Mouse (Mus musculus) forebrain, postnatal 0 days (tissue): ENCODE results near the gene Kcnab3. TPM values are rescaled to one million over a fixed set of nuclear protein-coding genes. Genes with fewer than 3 reads are reported as not detected.

Source experiments
- ATAC-seq: fragments of 200-750 bp; cut with Nextera tagmentation; 2 replicates; pipeline ENCODE4 v1.8.0; 2017; ENCODE audit warnings: mild to moderate bottlenecking, moderate library complexity
- DNase-seq: peaks from one replicate; pipeline ENCODE4 v3.0.0-alpha.2; 2015
- H3K27ac ChIP-seq: fragments of 300-500 bp; sonication (generic); 2 replicates; pipeline ENCODE4 v1.5.1; 2014; ENCODE audit warnings: low read depth, mild to moderate bottlenecking, antibody characterized with exemption, low read length, moderate library complexity, mixed read lengths
- H3K27me3 ChIP-seq: fragments of 300-500 bp; sonication (generic); 2 replicates; pipeline ENCODE4 v1.6.1; 2014; ENCODE audit warnings: mild to moderate bottlenecking, low read length, mixed read lengths; ENCODE audit not compliant: insufficient read depth
- H3K36me3 ChIP-seq: fragments of 300-500 bp; sonication (generic); 2 replicates; pipeline ENCODE4 v1.6.1; 2014; ENCODE audit warnings: mild to moderate bottlenecking, moderate library complexity; ENCODE audit not compliant: insufficient read depth
- H3K4me1 ChIP-seq: fragments of 300-500 bp; sonication (generic); 2 replicates; pipeline ENCODE4 v1.6.1; 2014; ENCODE audit warnings: antibody characterized with exemption; ENCODE audit not compliant: insufficient read depth
- H3K4me2 ChIP-seq: fragments of 300-500 bp; sonication (generic); 2 replicates; pipeline ENCODE4 v1.6.1; 2014; ENCODE audit warnings: low read depth, mild to moderate bottlenecking, moderate library complexity
- H3K4me3 ChIP-seq: fragments of 300-500 bp; sonication (generic); 2 replicates; pipeline ENCODE4 v1.5.1; 2014; ENCODE audit warnings: low read depth, low read length, mixed read lengths
- H3K9ac ChIP-seq: fragments of 300-500 bp; sonication (generic); 2 replicates; pipeline ENCODE4 v1.6.1; 2014; ENCODE audit warnings: mild to moderate bottlenecking
- H3K9me3 ChIP-seq: fragments of 300-500 bp; sonication (generic); 2 replicates; pipeline ENCODE4 v1.6.1; 2016; ENCODE audit warnings: low read length
- CTCF ChIP-seq: sonication (generic); IDR thresholded peaks from 2 replicates; pipeline ENCODE4 v1.5.1; 2016; ENCODE audit warnings: antibody characterized with exemption, control low read depth, low read depth
- WGBS: fragments of 180-500 bp; shearing (Covaris S2); extraction: QIAGEN DNeasy Blood & Tissue Kit; methylation state at CpG from one replicate; pipeline ENCODE4 v1.1.7; 2014; 5-methylcytosine and 5-hydroxymethylcytosine counted together
- polyA plus RNA-seq: library from polyadenylated mRNA; unstranded; fragments of >200 nt; fragmentation: Nextera tagmentation; extraction: Ambion mirVana; gene quantifications from 2 replicates; pipeline ENCODE4 v1.2.1, GENCODE M21; 2015
- total RNA-seq: library from RNA; depleted of rRNA; stranded (reverse); fragments of >200 nt; gene quantifications from 2 replicates; pipeline ENCODE4 v1.2.3, GENCODE M21; 2014

Gene Kcnab3
- total and polyA plus RNA-seq, 2 experiments from 2014 or later = 4.2 to 5.5 TPM

- 92% methylated on average over 24 of the region's 26 CpGs for WGBS
These were observed 20.4 kb downstream of the Kcnab3 start for GRCm38 (mm10) chr11:69346441-69346840.

GRCm38 (mm10) chr11:69356544-69356943, 30.5 kb downstream of the Kcnab3 start:
- ATAC-seq (no peak), DNase-seq (no peak)
- no peak overlapping the region for H3K9ac ChIP-seq
- H3K9me3 ChIP-seq = no peaks in the 10 kb centered on the region
- peaks cover 98% of the 10 kb centered on the region for H3K36me3 ChIP-seq
- TF ChIP-seq CTCF = no peak
- WGBS = 96% methylated on average over 5 of the region's 5 CpGs
- no peaks in the 10 kb centered on the region for H3K4me1 ChIP-seq
- no peak overlapping the region for H3K4me2 ChIP-seq
- no peak overlapping the region for H3K27ac ChIP-seq
- H3K4me3 ChIP-seq = no peak overlapping the region
- H3K27me3 ChIP-seq = no peaks in the 10 kb centered on the region

More at GRCm38 (mm10) chr11:69346441-69346840, 20.4 kb downstream of the Kcnab3 start:
- Histone ChIP-seq H3K9ac (no peak overlapping the region), H3K27ac (no peak overlapping the region), H3K4me1 (peaks cover 2% of the 10 kb centered on the region; the same call in 1 of the 2 replicates), H3K27me3 (no peaks in the 10 kb centered on the region), H3K4me2 (no peak overlapping the region), H3K9me3 (no peaks in the 10 kb centered on the region), H3K36me3 (peaks cover 83% of the 10 kb centered on the region), H3K4me3 (no peak overlapping the region)
- TF ChIP-seq CTCF = no peak
- no peak for ATAC-seq
- DNase-seq = no peak

- H3K4me1 ChIP-seq = no peaks in the 10 kb centered on the region
- H3K4me2 ChIP-seq = no peak overlapping the region
- no peak for DNase-seq
- no peak overlapping the region for H3K27ac ChIP-seq
- H3K9me3 ChIP-seq = no peaks in the 10 kb centered on the region
- H3K27me3 ChIP-seq = no peaks in the 10 kb centered on the region
- no peak overlapping the region for H3K9ac ChIP-seq
- 90% methylated on average over 12 of the region's 12 CpGs for WGBS
- TF ChIP-seq CTCF = no peak
- H3K36me3 ChIP-seq = peaks cover 97% of the 10 kb centered on the region
- H3K4me3 ChIP-seq = no peak overlapping the region
- ATAC-seq = no peak
These were observed 31.6 kb downstream of the Kcnab3 start for GRCm38 (mm10) chr11:69357690-69358089.

- Histone ChIP-seq H3K4me1 (peaks cover 19% of the 10 kb centered on the region), H3K27ac (0 out of 2 replicates have a peak overlapping the region, but pooled peaks have one; percentile 21), H3K9ac (no peak overlapping the region), H3K4me2 (no peak overlapping the region), H3K27me3 (no peaks in the 10 kb centered on the region), H3K9me3 (no peaks in the 10 kb centered on the region), H3K36me3 (peaks cover 72% of the 10 kb centered on the region), H3K4me3 (no peak overlapping the region)
- no peak for TF ChIP-seq CTCF
- ATAC-seq = no peak
- 30% methylated on average over 7 of the region's 7 CpGs for WGBS
- no peak for DNase-seq
These were observed 36.0 kb downstream of the Kcnab3 start for GRCm38 (mm10) chr11:69362021-69362420.

- no peak overlapping the region for H3K4me2 ChIP-seq
- DNase-seq (no peak), ATAC-seq (no peak)
- no peak; the same call in 1 of the 2 replicates for TF ChIP-seq CTCF
- WGBS = 67% methylated on average over 2 of the region's 2 CpGs
- H3K27ac ChIP-seq = no peak overlapping the region
- no peak overlapping the region for H3K4me3 ChIP-seq
- H3K9me3 ChIP-seq = no peaks in the 10 kb centered on the region
- no peaks in the 10 kb centered on the region for H3K27me3 ChIP-seq
- no peak overlapping the region for H3K9ac ChIP-seq
- H3K36me3 ChIP-seq = peaks cover 68% of the 10 kb centered on the region
- peaks cover 19% of the 10 kb centered on the region for H3K4me1 ChIP-seq
These were observed 36.4 kb downstream of the Kcnab3 start for GRCm38 (mm10) chr11:69362479-69362878.

- no peaks in the 10 kb centered on the region for H3K9me3 ChIP-seq
- no peak for ATAC-seq
- H3K27me3 ChIP-seq = no peaks in the 10 kb centered on the region
- peak overlapping the region; percentile 94 for H3K4me2 ChIP-seq
- H3K27ac ChIP-seq = peak overlapping the region; percentile 69
- H3K4me1 ChIP-seq = peaks cover 19% of the 10 kb centered on the region
- WGBS = 31% methylated on average over 8 of the region's 8 CpGs
- no peak for DNase-seq
- H3K9ac ChIP-seq = peak overlapping the region; percentile 15
- no peak for TF ChIP-seq CTCF
- H3K36me3 ChIP-seq = peaks cover 49% of the 10 kb centered on the region
- no peak overlapping the region for H3K4me3 ChIP-seq
These were observed 38.3 kb downstream of the Kcnab3 start for GRCm38 (mm10) chr11:69364376-69364775.

- WGBS = 3% methylated on average over 6 of the region's 6 CpGs
- peak overlapping the region; percentile 100 for H3K27ac ChIP-seq
- TF ChIP-seq CTCF = no peak
- peaks cover 44% of the 10 kb centered on the region for H3K36me3 ChIP-seq
- ATAC-seq (peak; percentile 56), DNase-seq (peak; percentile 87)
- H3K4me1 ChIP-seq = peaks cover 19% of the 10 kb centered on the region
- H3K27me3 ChIP-seq = no peaks in the 10 kb centered on the region
- H3K4me2 ChIP-seq = peak overlapping the region; percentile 94
- H3K9me3 ChIP-seq = no peaks in the 10 kb centered on the region
- no peak overlapping the region for H3K4me3 ChIP-seq
- H3K9ac ChIP-seq = peak overlapping the region; percentile 28; the same call in 1 of the 2 replicates
These were observed 38.9 kb downstream of the Kcnab3 start for GRCm38 (mm10) chr11:69364910-69365309.

- H3K4me1 ChIP-seq = peaks cover 21% of the 10 kb centered on the region
- H3K9me3 ChIP-seq = no peaks in the 10 kb centered on the region
- peak overlapping the region; percentile 88 for H3K4me3 ChIP-seq
- H3K36me3 ChIP-seq = peaks cover 35% of the 10 kb centered on the region
- no peaks in the 10 kb centered on the region for H3K27me3 ChIP-seq
- peak overlapping the region; percentile 94 for H3K4me2 ChIP-seq
- DNase-seq = peak; percentile 18
- peak overlapping the region; percentile 100 for H3K27ac ChIP-seq
- TF ChIP-seq CTCF = no peak
- no peak for ATAC-seq
- WGBS = 20% methylated on average over 6 of the region's 6 CpGs
- H3K9ac ChIP-seq = peak overlapping the region; percentile 100
These were observed 39.7 kb downstream of the Kcnab3 start for GRCm38 (mm10) chr11:69365722-69366121.
